Mouse (Mus musculus) brain, embryonic 14.5 days (tissue): Measurements from ENCODE around the gene Adcy5.

Source experiments
- CTCF ChIP-seq: fragments of 200-500 bp; IDR thresholded peaks from 2 replicates; pipeline ENCODE4 v1.5.1; 2012; ENCODE audit warnings: inconsistent platforms, mild to moderate bottlenecking, moderate library complexity, borderline replicate concordance; ENCODE audit not compliant: insufficient read depth, insufficient read length; ENCODE audit errors: extremely low read depth
- POLR2A ChIP-seq: fragments of 200-500 bp; IDR thresholded peaks from 2 replicates; pipeline ENCODE4 v1.6.1; 2012; ENCODE audit warnings: mild to moderate bottlenecking, inconsistent platforms, borderline replicate concordance; ENCODE audit not compliant: poor library complexity, insufficient read depth, insufficient read length, severe bottlenecking; ENCODE audit errors: extremely low read depth

- no peak for TF ChIP-seq CTCF
- no peak for TF ChIP-seq POLR2A
Measured at GRCm38 (mm10) chr16:35203511-35203910, 48.8 kb downstream of the Adcy5 start.
